In genomic region chr4:82455617-82456322, GRCm38 (mm10) we compare ENCODE assay signal across 17 mouse cellular contexts.
DNase-seq lines count a peak whose midpoint lies in the region; ATAC-seq and TF ChIP-seq lines count a peak whose summit lies in the region.
"Had no signal": no experiment of that assay in that cellular context is flagged by ENCODE, and none has a peak within 500 bp of the region (broad histone marks: within the 10 kb centered on the region; RNA-seq: fewer than 3 reads in every experiment).

No protein-coding gene starts in this region.

- peak; percentile 61; the same call in 1 of the 2 replicates for ATAC-seq in kidney, embryonic 15.5 days (replicated peaks; ENCODE audit: low FRiP score)
- ATAC-seq in limb, embryonic 15.5 days (ENCODE audit: insufficient number of reproducible peaks, low FRiP score, low TSS enrichment, low read depth) = no peak
- ATAC-seq in stomach, postnatal 0 days (ENCODE audit: low FRiP score, low TSS enrichment) = no peak

- no peaks in the 10 kb centered on the region for H3K36me3 ChIP-seq in kidney, embryonic 15.5 days
- peaks cover 4% of the 10 kb centered on the region; the same call in 1 of the 2 replicates for H3K36me3 ChIP-seq in limb, embryonic 15.5 days
- H3K36me3 ChIP-seq in limb, embryonic 10.5 days = no peaks in the 10 kb centered on the region
- no peaks in the 10 kb centered on the region for H3K36me3 ChIP-seq in stomach, postnatal 0 days (ENCODE audit: control insufficient read depth, insufficient read depth, low read length)
- H3K36me3 ChIP-seq: embryonic facial prominence, embryonic 10.5 days; forebrain, embryonic 10.5 days; heart, embryonic 15.5 days; hindbrain, embryonic 15.5 days had no signal

- no peak for DNase-seq in kidney, postnatal 10 days
- no peak for DNase-seq in limb, embryonic 10.5 days (ENCODE audit: low spot score)
- DNase-seq in fat pad, adult 2 months (ENCODE audit: extremely low read depth, low read depth, low spot score) = peak; percentile 87
- DNase-seq in stomach, postnatal 0 days (ENCODE audit: low spot score) = no peak
- no peak for DNase-seq in testis, postnatal 10 days (ENCODE audit: low spot score)
- DNase-seq: adrenal gland, adult 2 months; adrenal gland, postnatal 25 days; gastrocnemius, adult 2 months; gastrocnemius, postnatal 25 days; heart, adult 18-20 months had no signal

- no peak for TF ChIP-seq CTCF in stomach, postnatal 0 days (IDR thresholded peaks at IDR 0.05; ENCODE audit: low read depth)

- H3K9me3 ChIP-seq in kidney, embryonic 15.5 days (replicated peaks) = no peaks in the 10 kb centered on the region
- no peaks in the 10 kb centered on the region for H3K9me3 ChIP-seq in limb, embryonic 15.5 days
- no peaks in the 10 kb centered on the region for H3K9me3 ChIP-seq in limb, embryonic 10.5 days (replicated peaks)
- H3K9me3 ChIP-seq in stomach, postnatal 0 days (ENCODE audit: control insufficient read depth, low read length) = no peaks in the 10 kb centered on the region
- H3K9me3 ChIP-seq: embryonic facial prominence, embryonic 10.5 days; forebrain, embryonic 10.5 days; heart, embryonic 15.5 days; hindbrain, embryonic 15.5 days had no signal

- no peaks in the 10 kb centered on the region; the same call in 1 of the 2 replicates for H3K27me3 ChIP-seq in kidney, embryonic 15.5 days
- no peaks in the 10 kb centered on the region for H3K27me3 ChIP-seq in limb, embryonic 15.5 days
- H3K27me3 ChIP-seq in limb, embryonic 10.5 days (ENCODE audit: low read depth, poor library complexity, severe bottlenecking) = no peaks in the 10 kb centered on the region
- no peaks in the 10 kb centered on the region for H3K27me3 ChIP-seq in stomach, postnatal 0 days (ENCODE audit: control insufficient read depth, insufficient read depth, low read length)
- H3K27me3 ChIP-seq: heart, embryonic 15.5 days; hindbrain, embryonic 15.5 days had no signal

- TF ChIP-seq EP300 in stomach, postnatal 0 days (optimal IDR thresholded peaks at IDR 0.05) = no peak

- H3K4me1 ChIP-seq in kidney, embryonic 15.5 days = peaks cover 34% of the 10 kb centered on the region
- peaks cover 37% of the 10 kb centered on the region for H3K4me1 ChIP-seq in limb, embryonic 15.5 days
- H3K4me1 ChIP-seq in limb, embryonic 10.5 days = peaks cover 10% of the 10 kb centered on the region; the same call in 1 of the 2 replicates
- no peaks in the 10 kb centered on the region; the same call in none of the 2 replicates for H3K4me1 ChIP-seq in stomach, postnatal 0 days (replicated peaks; ENCODE audit: control insufficient read depth, insufficient read depth)

- H3K4me2 ChIP-seq in kidney, embryonic 15.5 days = no peak overlapping the region
- no peak overlapping the region for H3K4me2 ChIP-seq in limb, embryonic 15.5 days
- H3K4me2 ChIP-seq in stomach, postnatal 0 days (replicated peaks; ENCODE audit: low read depth) = no peak overlapping the region
- H3K4me2 ChIP-seq: heart, embryonic 11.5 days; heart, embryonic 15.5 days; hindbrain, embryonic 15.5 days had no signal

- peak overlapping the region; percentile 70 for H3K27ac ChIP-seq in kidney, embryonic 15.5 days
- H3K27ac ChIP-seq in limb, embryonic 15.5 days = 0 out of 2 replicates have a peak overlapping the region, but pooled peaks have one; percentile 14
- H3K27ac ChIP-seq in limb, embryonic 10.5 days = no peak overlapping the region
- H3K27ac ChIP-seq in stomach, postnatal 0 days (replicated peaks) = 0 out of 2 replicates have a peak overlapping the region, but pooled peaks have one; percentile 8
- H3K27ac ChIP-seq: embryonic facial prominence, embryonic 10.5 days; forebrain, embryonic 10.5 days; gastrocnemius, adult 2 months; heart, embryonic 15.5 days; hindbrain, embryonic 15.5 days had no signal

- H3K9ac ChIP-seq in kidney, embryonic 15.5 days = no peak overlapping the region
- no peak overlapping the region for H3K9ac ChIP-seq in limb, embryonic 15.5 days
- no peak overlapping the region for H3K9ac ChIP-seq in stomach, postnatal 0 days (ENCODE audit: low read length)
- H3K9ac ChIP-seq: heart, embryonic 15.5 days; hindbrain, embryonic 15.5 days had no signal

- 72% methylated on average over 8 of the region's 8 CpGs for WGBS in kidney, embryonic 15.5 days
- WGBS in limb, embryonic 15.5 days = 70% methylated on average over 8 of the region's 8 CpGs
- WGBS in limb, embryonic 10.5 days = 90% methylated on average over 8 of the region's 8 CpGs
- WGBS in stomach, postnatal 0 days = 70% methylated on average over 8 of the region's 8 CpGs

- H3K4me3 ChIP-seq in kidney, embryonic 15.5 days (replicated peaks) = no peak overlapping the region
- no peak overlapping the region for H3K4me3 ChIP-seq in limb, embryonic 15.5 days
- H3K4me3 ChIP-seq in limb, embryonic 10.5 days = no peak overlapping the region
- H3K4me3 ChIP-seq in stomach, postnatal 0 days (ENCODE audit: low read depth, low read length) = no peak overlapping the region
- H3K4me3 ChIP-seq: embryonic facial prominence, embryonic 10.5 days; forebrain, embryonic 10.5 days; gastrocnemius, adult 2 months; heart, embryonic 15.5 days; hindbrain, embryonic 15.5 days had no signal
